Mouse (Mus musculus) T-helper 2 cell (primary cell): ENCODE data around the gene Nfia.

ENCODE experiments used
- in situ Hi-C: fragments of 300-600 bp; cut with MboI, MseI; formaldehyde crosslinking; loops from one replicate; pipeline ENCODE4 v1.15.1; 2025; ENCODE audit warnings: high pct_unique_total_duplicates

The Nfia gene

GRCm38 (mm10) chr4:97813996-97814395, 41.5 kb downstream of the Nfia start:
- in situ Hi-C loops, result no loop called here

- in situ Hi-C loops, result no loop called here
Observed at GRCm38 (mm10) chr4:97814515-97814914, 42.0 kb downstream of the Nfia start.

GRCm38 (mm10) chr4:97816001-97816400, 43.5 kb downstream of the Nfia start:
- in situ Hi-C loops, result no loop called here

GRCm38 (mm10) chr4:97816753-97817152, 44.2 kb downstream of the Nfia start:
- in situ Hi-C loops, result no loop called here

GRCm38 (mm10) chr4:97817741-97818140, 45.2 kb downstream of the Nfia start:
- in situ Hi-C loops, result no loop called here

- in situ Hi-C loops, result no loop called here
Observed at GRCm38 (mm10) chr4:97818498-97818897, 46.0 kb downstream of the Nfia start.

- in situ Hi-C loops, result no loop called here
Observed at GRCm38 (mm10) chr4:97819101-97819500, 46.6 kb downstream of the Nfia start.

GRCm38 (mm10) chr4:97820474-97821259, 48.1 kb downstream of the Nfia start:
- in situ Hi-C loops, result no loop called here

GRCm38 (mm10) chr4:97821556-97822251, 49.2 kb downstream of the Nfia start:
- in situ Hi-C loops, result no loop called here

- in situ Hi-C loops, result no loop called here
Observed at GRCm38 (mm10) chr4:97823512-97823911, 51.0 kb downstream of the Nfia start.

GRCm38 (mm10) chr4:97824451-97824850, 51.9 kb downstream of the Nfia start:
- in situ Hi-C loops, result no loop called here

- in situ Hi-C loops, result no loop called here
Observed at GRCm38 (mm10) chr4:97825432-97825831, 52.9 kb downstream of the Nfia start.

- in situ Hi-C loops, result no loop called here
Observed at GRCm38 (mm10) chr4:97825841-97826240, 53.3 kb downstream of the Nfia start.

- in situ Hi-C loops, result no loop called here
Observed at GRCm38 (mm10) chr4:97827115-97827514, 54.6 kb downstream of the Nfia start.

- in situ Hi-C loops, result no loop called here
Observed at GRCm38 (mm10) chr4:97828579-97828978, 56.0 kb downstream of the Nfia start.

- in situ Hi-C loops, result no loop called here
Observed at GRCm38 (mm10) chr4:97829336-97830050, 57.0 kb downstream of the Nfia start.

GRCm38 (mm10) chr4:97830051-97830853, 57.7 kb downstream of the Nfia start:
- in situ Hi-C loops, result no loop called here

GRCm38 (mm10) chr4:97830935-97831608, 58.5 kb downstream of the Nfia start:
- in situ Hi-C loops, result no loop called here

GRCm38 (mm10) chr4:97831611-97832278, 59.2 kb downstream of the Nfia start:
- in situ Hi-C loops, result no loop called here

GRCm38 (mm10) chr4:97832279-97832640, 59.7 kb downstream of the Nfia start:
- in situ Hi-C loops, result no loop called here

- in situ Hi-C loops, result no loop called here
Observed at GRCm38 (mm10) chr4:97836812-97837211, 64.3 kb downstream of the Nfia start.
